Mouse (Mus musculus): ENCODE measurements around the gene Bpifa6. TPM values are rescaled to one million over a fixed set of nuclear protein-coding genes. Genes with fewer than 3 reads are reported as not detected.

The Bpifa6 gene
- polyA plus RNA-seq, 1 experiment from 2014 or later = not detected

- ATAC-seq (ENCODE audit: low FRiP score) (peak; percentile 77), DNase-seq (ENCODE audit: low spot score, missing footprints) (peak; percentile 91)
- no peak overlapping the region for H3K4me3 ChIP-seq (ENCODE audit: low read depth, low read length)
- no peaks in the 10 kb centered on the region for H3K36me3 ChIP-seq (ENCODE audit: control insufficient read depth, insufficient read depth, low read length)
- H3K27ac ChIP-seq (ENCODE audit: low read depth, low read length) = no peak overlapping the region
- no peak overlapping the region for H3K9ac ChIP-seq (ENCODE audit: low read length)
- no peaks in the 10 kb centered on the region for H3K9me3 ChIP-seq (ENCODE audit: control insufficient read depth, low read length)
- peak overlapping the region; percentile 30; the same call in 1 of the 2 replicates for H3K4me2 ChIP-seq
- H3K27me3 ChIP-seq (ENCODE audit: control insufficient read depth, insufficient read depth, low read length) = no peaks in the 10 kb centered on the region
- WGBS = 3% methylated on average over 6 of the region's 6 CpGs
- H3K4me1 ChIP-seq (ENCODE audit: control insufficient read depth, insufficient read depth, low read length) = no peaks in the 10 kb centered on the region
These were observed 20.9 kb upstream of the Bpifa6 start for GRCm38 (mm10) chr2:153953836-153954235.

GRCm38 (mm10) chr2:153962821-153963331 lies 11.9 kb upstream of the Bpifa6 start:
- Histone ChIP-seq H3K4me2 (no peak overlapping the region), H3K9me3 (ENCODE audit: control insufficient read depth, low read length) (no peaks in the 10 kb centered on the region), H3K9ac (ENCODE audit: low read length) (no peak overlapping the region), H3K27me3 (ENCODE audit: control insufficient read depth, insufficient read depth, low read length) (no peaks in the 10 kb centered on the region), H3K4me1 (ENCODE audit: control insufficient read depth, insufficient read depth, low read length) (no peaks in the 10 kb centered on the region), H3K27ac (ENCODE audit: low read depth, low read length) (no peak overlapping the region), H3K36me3 (ENCODE audit: control insufficient read depth, insufficient read depth, low read length) (no peaks in the 10 kb centered on the region), H3K4me3 (ENCODE audit: low read depth, low read length) (no peak overlapping the region)
- 68% methylated on average over 4 of the region's 4 CpGs for WGBS
- ATAC-seq (ENCODE audit: low FRiP score) (no peak), DNase-seq (ENCODE audit: low spot score, missing footprints) (no peak)

GRCm38 (mm10) chr2:153963334-153963733 lies 11.4 kb upstream of the Bpifa6 start:
- no peak overlapping the region for H3K27ac ChIP-seq (ENCODE audit: low read depth, low read length)
- H3K4me2 ChIP-seq = no peak overlapping the region
- no peak overlapping the region for H3K4me3 ChIP-seq (ENCODE audit: low read depth, low read length)
- H3K27me3 ChIP-seq (ENCODE audit: control insufficient read depth, insufficient read depth, low read length) = no peaks in the 10 kb centered on the region
- no peak for ATAC-seq (ENCODE audit: low FRiP score)
- H3K36me3 ChIP-seq (ENCODE audit: control insufficient read depth, insufficient read depth, low read length) = no peaks in the 10 kb centered on the region
- H3K4me1 ChIP-seq (ENCODE audit: control insufficient read depth, insufficient read depth, low read length) = no peaks in the 10 kb centered on the region
- no peak overlapping the region for H3K9ac ChIP-seq (ENCODE audit: low read length)
- 89% methylated on average over 1 of the region's 1 CpGs for WGBS
- no peak for DNase-seq (ENCODE audit: low spot score, missing footprints)
- H3K9me3 ChIP-seq (ENCODE audit: control insufficient read depth, low read length) = no peaks in the 10 kb centered on the region

- no peak overlapping the region for H3K27ac ChIP-seq (ENCODE audit: low read depth, low read length)
- no peaks in the 10 kb centered on the region for H3K9me3 ChIP-seq (ENCODE audit: control insufficient read depth, low read length)
- no peaks in the 10 kb centered on the region for H3K36me3 ChIP-seq (ENCODE audit: control insufficient read depth, insufficient read depth, low read length)
- no peak overlapping the region for H3K4me3 ChIP-seq (ENCODE audit: low read depth, low read length)
- 71% methylated on average over 5 of the region's 5 CpGs for whole genome bisulfite sequencing
- DNase-seq (ENCODE audit: low spot score, missing footprints) (no peak), ATAC-seq (ENCODE audit: low FRiP score) (no peak)
- H3K4me2 ChIP-seq = no peak overlapping the region
- no peak overlapping the region for H3K9ac ChIP-seq (ENCODE audit: low read length)
- no peaks in the 10 kb centered on the region for H3K27me3 ChIP-seq (ENCODE audit: control insufficient read depth, insufficient read depth, low read length)
- no peaks in the 10 kb centered on the region for H3K4me1 ChIP-seq (ENCODE audit: control insufficient read depth, insufficient read depth, low read length)
These were observed 4.5 kb upstream of the Bpifa6 start for GRCm38 (mm10) chr2:153970221-153970620.

GRCm38 (mm10) chr2:153995770-153996169 lies 21.0 kb downstream of the Bpifa6 start:
- no peak overlapping the region for H3K27ac ChIP-seq (ENCODE audit: low read depth, low read length)
- no peaks in the 10 kb centered on the region for H3K36me3 ChIP-seq (ENCODE audit: control insufficient read depth, insufficient read depth, low read length)
- no peaks in the 10 kb centered on the region for H3K4me1 ChIP-seq (ENCODE audit: control insufficient read depth, insufficient read depth, low read length)
- H3K9ac ChIP-seq (ENCODE audit: low read length) = no peak overlapping the region
- DNase-seq (ENCODE audit: low spot score, missing footprints) (peak; percentile 98), ATAC-seq (ENCODE audit: low FRiP score) (peak; percentile 50; the same call in 1 of the 2 replicates)
- no peak overlapping the region for H3K4me2 ChIP-seq
- H3K27me3 ChIP-seq (ENCODE audit: control insufficient read depth, insufficient read depth, low read length) = no peaks in the 10 kb centered on the region
- no peaks in the 10 kb centered on the region for H3K9me3 ChIP-seq (ENCODE audit: control insufficient read depth, low read length)
- H3K4me3 ChIP-seq (ENCODE audit: low read depth, low read length) = no peak overlapping the region
- 11% methylated on average over 7 of the region's 7 CpGs for WGBS

GRCm38 (mm10) chr2:154000501-154000900 lies 25.8 kb downstream of the Bpifa6 start:
- Histone ChIP-seq H3K9me3 (ENCODE audit: control insufficient read depth, low read length) (no peaks in the 10 kb centered on the region), H3K4me2 (no peak overlapping the region), H3K27me3 (ENCODE audit: control insufficient read depth, insufficient read depth, low read length) (no peaks in the 10 kb centered on the region), H3K4me1 (ENCODE audit: control insufficient read depth, insufficient read depth, low read length) (peaks cover 2% of the 10 kb centered on the region; the same call in 1 of the 2 replicates), H3K9ac (ENCODE audit: low read length) (no peak overlapping the region), H3K36me3 (ENCODE audit: control insufficient read depth, insufficient read depth, low read length) (no peaks in the 10 kb centered on the region), H3K4me3 (ENCODE audit: low read depth, low read length) (no peak overlapping the region), H3K27ac (ENCODE audit: low read depth, low read length) (no peak overlapping the region)
- no peak for ATAC-seq (ENCODE audit: low FRiP score)
- WGBS = 87% methylated on average over 3 of the region's 3 CpGs
- no peak for DNase-seq (ENCODE audit: low spot score, missing footprints)

GRCm38 (mm10) chr2:154001056-154001455 lies 26.3 kb downstream of the Bpifa6 start:
- H3K4me2 ChIP-seq = no peak overlapping the region
- no peak overlapping the region for H3K4me3 ChIP-seq (ENCODE audit: low read depth, low read length)
- no peaks in the 10 kb centered on the region for H3K27me3 ChIP-seq (ENCODE audit: control insufficient read depth, insufficient read depth, low read length)
- no peak overlapping the region for H3K27ac ChIP-seq (ENCODE audit: low read depth, low read length)
- no peak for ATAC-seq (ENCODE audit: low FRiP score)
- H3K9me3 ChIP-seq (ENCODE audit: control insufficient read depth, low read length) = no peaks in the 10 kb centered on the region
- no peak overlapping the region for H3K9ac ChIP-seq (ENCODE audit: low read length)
- peaks cover 2% of the 10 kb centered on the region; the same call in 1 of the 2 replicates for H3K4me1 ChIP-seq (ENCODE audit: control insufficient read depth, insufficient read depth, low read length)
- DNase-seq (ENCODE audit: low spot score, missing footprints) = no peak
- no peaks in the 10 kb centered on the region for H3K36me3 ChIP-seq (ENCODE audit: control insufficient read depth, insufficient read depth, low read length)

- Histone ChIP-seq H3K9me3 (ENCODE audit: control insufficient read depth, low read length) (no peaks in the 10 kb centered on the region), H3K27ac (ENCODE audit: low read depth, low read length) (no peak overlapping the region), H3K27me3 (ENCODE audit: control insufficient read depth, insufficient read depth, low read length) (no peaks in the 10 kb centered on the region), H3K4me3 (ENCODE audit: low read depth, low read length) (no peak overlapping the region), H3K9ac (ENCODE audit: low read length) (no peak overlapping the region), H3K4me1 (ENCODE audit: control insufficient read depth, insufficient read depth, low read length) (peaks cover 2% of the 10 kb centered on the region; the same call in 1 of the 2 replicates), H3K36me3 (ENCODE audit: control insufficient read depth, insufficient read depth, low read length) (no peaks in the 10 kb centered on the region), H3K4me2 (no peak overlapping the region)
- 34% methylated on average over 1 of the region's 1 CpGs for WGBS
- ATAC-seq (ENCODE audit: low FRiP score) (no peak), DNase-seq (ENCODE audit: low spot score, missing footprints) (no peak)
These were observed 29.7 kb downstream of the Bpifa6 start for GRCm38 (mm10) chr2:154004456-154004855.

GRCm38 (mm10) chr2:154005094-154005493 lies 30.3 kb downstream of the Bpifa6 start:
- H3K27ac ChIP-seq (ENCODE audit: low read depth, low read length) = no peak overlapping the region
- H3K36me3 ChIP-seq (ENCODE audit: control insufficient read depth, insufficient read depth, low read length) = no peaks in the 10 kb centered on the region
- H3K9me3 ChIP-seq (ENCODE audit: control insufficient read depth, low read length) = no peaks in the 10 kb centered on the region
- ATAC-seq (ENCODE audit: low FRiP score) (no peak), DNase-seq (ENCODE audit: low spot score, missing footprints) (no peak)
- no peak overlapping the region for H3K4me3 ChIP-seq (ENCODE audit: low read depth, low read length)
- no peaks in the 10 kb centered on the region for H3K27me3 ChIP-seq (ENCODE audit: control insufficient read depth, insufficient read depth, low read length)
- 78% methylated on average over 1 of the region's 1 CpGs for WGBS
- peaks cover 2% of the 10 kb centered on the region; the same call in 1 of the 2 replicates for H3K4me1 ChIP-seq (ENCODE audit: control insufficient read depth, insufficient read depth, low read length)
- H3K9ac ChIP-seq (ENCODE audit: low read length) = no peak overlapping the region
- H3K4me2 ChIP-seq = no peak overlapping the region
